Comparison of ENCODE assay signal across 22 mouse cellular contexts in genomic region chr2:181681978-181682377, GRCm38 (mm10). TPM values are rescaled to one million over a fixed set of nuclear protein-coding genes. Genes with fewer than 3 reads are reported as not detected.
"Had no signal": no experiment of that assay in that cellular context is flagged by ENCODE, and none has a peak within 500 bp of the region (broad histone marks: within the 10 kb centered on the region; RNA-seq: fewer than 3 reads in every experiment).

No protein-coding gene starts in this region.

- H3K4me3 ChIP-seq: lung, embryonic 15.5 days; megakaryocyte, embryonic 14.5 days; midbrain, embryonic 13.5 days; neural tube, embryonic 12.5 days had no signal

- ATAC-seq: lung, postnatal 0 days; midbrain, embryonic 13.5 days; midbrain, embryonic 15.5 days had no signal

- H3K4me2 ChIP-seq: liver, embryonic 11.5 days; midbrain, embryonic 11.5 days had no signal

- H3K27ac ChIP-seq: liver, embryonic 14.5 days; lung, embryonic 15.5 days; macrophage; midbrain, embryonic 13.5 days; midbrain, embryonic 15.5 days; neural tube, embryonic 12.5 days had no signal

- H3K27me3 ChIP-seq: lung, embryonic 15.5 days; midbrain, embryonic 13.5 days; midbrain, embryonic 15.5 days; neural tube, embryonic 12.5 days had no signal

- H3K9ac ChIP-seq: liver, embryonic 14.5 days; midbrain, embryonic 13.5 days; midbrain, embryonic 15.5 days; neural tube, embryonic 12.5 days had no signal

- DNase-seq: liver; lung, adult 2 months; lung, postnatal 14 days; lung, postnatal 36 days; right cerebral cortex, postnatal 14 days; thymus, adult 2 months; thymus, postnatal 25 days; thymus, postnatal 4 days had no signal

- H3K9me3 ChIP-seq: lung, embryonic 15.5 days; megakaryocyte, embryonic 14.5 days; midbrain, embryonic 13.5 days; midbrain, embryonic 15.5 days; neural tube, embryonic 12.5 days had no signal

RNA-seq across cellular contexts. Expression of gene Sox18, which starts 10.5 kb away (rescaled TPM):
- polyA plus RNA-seq: macrophage had no signal

RNA-seq across cellular contexts. Expression of gene Lkaaear1, which starts 16.3 kb away (rescaled TPM):
- polyA plus RNA-seq: liver, embryonic 11.5 days; liver, embryonic 14.5 days; liver, embryonic 16.5 days; lung, adult 2 months; lung, embryonic 15.5 days; lung, postnatal 0 days; macrophage; midbrain, embryonic 11.5 days; midbrain, embryonic 13.5 days; midbrain, embryonic 15.5 days; midbrain, postnatal 0 days; neural tube, embryonic 12.5 days; spleen, adult 2 months; thymus, adult 2 months had no signal

RNA-seq across cellular contexts. Expression of gene Gm29797, which starts 25.1 kb away (rescaled TPM):
- polyA plus RNA-seq: liver, embryonic 11.5 days; lung, adult 2 months; lung, embryonic 15.5 days; lung, postnatal 0 days; macrophage; midbrain, embryonic 11.5 days; midbrain, embryonic 13.5 days; midbrain, embryonic 15.5 days; midbrain, postnatal 0 days; neural tube, embryonic 12.5 days; spleen, adult 2 months; testis, adult 2 months had no signal
